In genomic region chr9:63649841-63650545, GRCm38 (mm10) we compare ENCODE assay signal across 9 mouse cellular contexts. TPM values are rescaled to one million over a fixed set of nuclear protein-coding genes. Genes with fewer than 3 reads are reported as not detected.
DNase-seq lines count a peak whose midpoint lies in the region; ATAC-seq lines count a peak whose summit lies in the region.
"Had no signal": no experiment of that assay in that cellular context is flagged by ENCODE, and none has a peak within 500 bp of the region (broad histone marks: within the 10 kb centered on the region; RNA-seq: fewer than 3 reads in every experiment).

No protein-coding gene starts in this region.

- no peak overlapping the region for H3K4me2 ChIP-seq in liver, embryonic 11.5 days
- H3K4me2 ChIP-seq in forebrain, embryonic 15.5 days (replicated peaks): no peak overlapping the region
- no peak overlapping the region for H3K4me2 ChIP-seq in midbrain, embryonic 14.5 days (ENCODE audit: low read length)

- WGBS in liver, embryonic 11.5 days: 78% methylated on average over 8 of the region's 8 CpGs
- 90% methylated on average over 8 of the region's 8 CpGs for WGBS in forebrain, embryonic 15.5 days
- WGBS in midbrain, embryonic 14.5 days: 87% methylated on average over 8 of the region's 8 CpGs

- no peaks in the 10 kb centered on the region for H3K4me1 ChIP-seq in liver, embryonic 11.5 days (replicated peaks; ENCODE audit: control insufficient read depth, insufficient read depth, low read length)
- H3K4me1 ChIP-seq in forebrain, embryonic 15.5 days: peaks cover 21% of the 10 kb centered on the region
- peaks cover 14% of the 10 kb centered on the region for H3K4me1 ChIP-seq in midbrain, embryonic 14.5 days (ENCODE audit: control insufficient read depth, insufficient read depth, low read length)

- no peak overlapping the region for H3K4me3 ChIP-seq in liver, embryonic 11.5 days (ENCODE audit: low read depth, low read length)
- no peak overlapping the region for H3K4me3 ChIP-seq in forebrain, embryonic 15.5 days
- no peak overlapping the region for H3K4me3 ChIP-seq in midbrain, embryonic 14.5 days (replicated peaks; ENCODE audit: low read depth, low read length)

- peaks cover 17% of the 10 kb centered on the region for H3K36me3 ChIP-seq in liver, embryonic 11.5 days (ENCODE audit: control insufficient read depth, insufficient read depth, low read length)
- no peaks in the 10 kb centered on the region for H3K36me3 ChIP-seq in forebrain, embryonic 15.5 days
- peaks cover 6% of the 10 kb centered on the region; the same call in 1 of the 2 replicates for H3K36me3 ChIP-seq in midbrain, embryonic 14.5 days (ENCODE audit: control insufficient read depth, insufficient read depth, low read length)

- no peak overlapping the region for H3K27ac ChIP-seq in liver, embryonic 11.5 days (ENCODE audit: low read depth, low read length)
- no peak overlapping the region for H3K27ac ChIP-seq in forebrain, embryonic 15.5 days (replicated peaks)
- no peak overlapping the region for H3K27ac ChIP-seq in midbrain, embryonic 14.5 days (replicated peaks; ENCODE audit: low read depth, low read length)

- no peak overlapping the region for H3K9ac ChIP-seq in liver, embryonic 11.5 days (ENCODE audit: low read depth, low read length)
- H3K9ac ChIP-seq in forebrain, embryonic 15.5 days (replicated peaks): no peak overlapping the region
- H3K9ac ChIP-seq in midbrain, embryonic 14.5 days (replicated peaks; ENCODE audit: low read length): no peak overlapping the region

- ATAC-seq in liver, embryonic 11.5 days (replicated peaks; ENCODE audit: low FRiP score): no peak
- no peak for ATAC-seq in forebrain, embryonic 15.5 days (replicated peaks)
- no peak for ATAC-seq in midbrain, embryonic 14.5 days (ENCODE audit: low FRiP score, low TSS enrichment)

- H3K9me3 ChIP-seq in liver, embryonic 11.5 days (ENCODE audit: control insufficient read depth, low read length): no peaks in the 10 kb centered on the region
- no peaks in the 10 kb centered on the region for H3K9me3 ChIP-seq in forebrain, embryonic 15.5 days
- no peaks in the 10 kb centered on the region for H3K9me3 ChIP-seq in midbrain, embryonic 14.5 days (ENCODE audit: control insufficient read depth, low read length)
- H3K9me3 ChIP-seq: G1E had no signal

- H3K27me3 ChIP-seq in liver, embryonic 11.5 days (replicated peaks; ENCODE audit: control insufficient read depth, insufficient read depth, low read length): no peaks in the 10 kb centered on the region
- no peaks in the 10 kb centered on the region for H3K27me3 ChIP-seq in forebrain, embryonic 15.5 days
- H3K27me3 ChIP-seq in midbrain, embryonic 14.5 days (ENCODE audit: control insufficient read depth, insufficient read depth, low read length): no peaks in the 10 kb centered on the region

- peak; percentile 44 to 59 for DNase-seq in cerebellum, postnatal 14 days
- DNase-seq in cerebellum, adult 9-11 months: no peak
- DNase-seq in liver: peak; percentile 32
- no peak for DNase-seq in liver, embryonic 11.5 days (ENCODE audit: low spot score)
- peak; percentile 45 for DNase-seq in embryo, embryonic 11 days
- peak; percentile 57 for DNase-seq in thymus, postnatal 0 days (ENCODE audit: low spot score)
- DNase-seq in midbrain, embryonic 14.5 days: no peak

RNA-seq across cellular contexts. Expression of gene Aagab, which starts 47.5 kb away (rescaled TPM):
- polyA plus RNA-seq in liver, embryonic 11.5 days (2014; fragmentation: Nextera tagmentation; extraction: Ambion mirVana): 27.7 and 32.4 TPM in 2 replicates
- 53.7 and 56.4 TPM in 2 replicates for polyA plus RNA-seq in thymus, postnatal 0 days (2015; fragmentation: Nextera tagmentation; extraction: Ambion mirVana)
- polyA plus RNA-seq in forebrain, embryonic 15.5 days (2015; fragmentation: Nextera tagmentation; extraction: Ambion mirVana): 52.3 and 56.6 TPM in 2 replicates
- polyA plus RNA-seq in midbrain, embryonic 14.5 days (2014; fragmentation: Nextera tagmentation; extraction: Ambion mirVana): 52.9 and 64.5 TPM in 2 replicates

RNA-seq across cellular contexts. Expression of gene Iqch, which starts 47.7 kb away (rescaled TPM):
- polyA plus RNA-seq in liver, embryonic 11.5 days (2014; fragmentation: Nextera tagmentation; extraction: Ambion mirVana): 0.05 TPM in 1 of 2 replicates, not detected in the other
- polyA plus RNA-seq in thymus, postnatal 0 days (2015; fragmentation: Nextera tagmentation; extraction: Ambion mirVana): 1.4 and 1.9 TPM in 2 replicates
- 0.13 and 0.15 TPM in 2 replicates for polyA plus RNA-seq in forebrain, embryonic 15.5 days (2015; fragmentation: Nextera tagmentation; extraction: Ambion mirVana)
- polyA plus RNA-seq in midbrain, embryonic 14.5 days (2014; fragmentation: Nextera tagmentation; extraction: Ambion mirVana): 0.11 and 0.12 TPM in 2 replicates
- polyA plus RNA-seq: G1E had no signal

Comparison
In these comparisons a context has a peak if more than half of its experiments do, and no peak if none do; other contexts are left out.
1. DNase-seq: peak in cerebellum, postnatal 14 days (2 of 2), liver (single experiment), embryo, embryonic 11 days (single experiment) and thymus, postnatal 0 days (single experiment); none in cerebellum, adult 9-11 months (single experiment), liver, embryonic 11.5 days (single experiment) and midbrain, embryonic 14.5 days (single experiment).